Mouse (Mus musculus): Measurements from ENCODE around the gene Bace2.
A peak's percentile ranks its signal among the peaks of the same experiment; 100 is the strongest.

Gene Bace2

GRCm38 (mm10) chr16:97401741-97402140 is 45.2 kb downstream of the Bace2 start:
- DNase-seq (ENCODE audit: low spot score in 2 of 2), result no peak

GRCm38 (mm10) chr16:97402213-97402785 is 45.8 kb downstream of the Bace2 start:
- DNase-seq (ENCODE audit: low spot score in 2 of 2), result no peak

DNA sequence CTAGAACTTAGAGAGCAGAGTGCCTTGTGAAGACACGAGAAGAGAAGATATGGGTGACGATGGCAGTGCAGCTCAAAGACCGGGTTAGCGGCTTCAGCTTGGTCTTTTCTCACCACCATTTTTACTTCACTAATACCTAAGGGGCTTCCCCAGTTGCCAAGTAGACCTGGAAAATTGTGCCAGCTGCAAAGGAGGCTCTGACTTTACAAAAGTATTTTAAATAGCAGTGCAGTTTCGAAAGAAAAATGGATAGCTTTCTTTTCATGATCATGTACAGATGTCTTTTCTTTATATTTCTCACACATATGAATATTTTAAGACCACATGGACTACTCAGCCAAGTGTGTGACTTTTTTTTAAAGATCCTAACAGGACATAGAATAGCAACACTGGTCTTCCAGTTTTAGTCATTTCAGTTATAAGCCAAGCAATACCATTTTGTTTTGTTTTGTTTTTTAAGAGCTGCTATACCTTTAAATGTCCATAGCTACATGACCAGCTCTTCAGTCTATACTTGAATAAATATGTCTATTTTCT is 49.0 kb downstream of the Bace2 start:
- no peak for DNase-seq (ENCODE audit: low spot score in 2 of 2)

DNA sequence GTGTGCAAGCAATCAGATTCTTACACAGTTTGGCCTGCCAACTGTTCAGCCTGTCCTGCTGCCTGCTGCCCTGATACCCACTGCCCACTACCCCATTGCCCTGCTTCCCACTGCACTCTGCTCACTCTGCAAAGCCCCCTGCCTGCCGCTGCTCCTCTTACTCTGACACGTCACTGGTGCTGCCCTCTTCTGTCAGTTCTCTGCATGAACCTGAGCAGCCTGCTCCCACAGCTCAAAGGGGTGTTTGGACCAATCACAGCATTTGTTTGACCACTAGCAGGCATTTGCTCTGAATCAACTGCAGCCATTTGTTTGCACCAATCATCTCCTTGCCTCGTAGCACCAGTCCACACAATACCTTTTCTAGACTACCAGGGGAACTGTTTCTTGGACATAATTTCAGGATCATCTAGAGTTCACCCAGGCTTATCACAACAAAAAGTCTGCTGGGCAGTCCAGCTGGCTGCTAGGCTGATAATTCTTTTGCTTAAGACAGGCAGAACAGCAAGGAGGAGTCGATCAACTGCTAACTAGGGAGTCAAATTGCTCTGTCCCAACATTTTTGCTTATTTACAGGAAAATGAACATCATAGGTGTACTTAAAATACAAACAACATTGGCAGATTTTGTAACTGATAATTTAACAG is 61.5 kb downstream of the Bace2 start:
- DNase-seq (ENCODE audit: low spot score in 2 of 2), result peak in 1 of 2 experiments; percentile 60

- no peak for DNase-seq (ENCODE audit: low spot score in 2 of 2)
Observed at GRCm38 (mm10) chr16:97418749-97419453, 62.4 kb downstream of the Bace2 start.

GRCm38 (mm10) chr16:97421671-97422070 is 65.1 kb downstream of the Bace2 start:
- no peak for DNase-seq (ENCODE audit: low spot score in 2 of 2)

GRCm38 (mm10) chr16:97423627-97424026 is 67.1 kb downstream of the Bace2 start:
- DNase-seq (ENCODE audit: low spot score in 2 of 2), result no peak

- DNase-seq (ENCODE audit: low spot score in 2 of 2), result no peak
Observed at GRCm38 (mm10) chr16:97428026-97428425, 71.5 kb downstream of the Bace2 start.

- no peak for DNase-seq (ENCODE audit: low spot score in 2 of 2)
Observed at GRCm38 (mm10) chr16:97430091-97430490, 73.5 kb downstream of the Bace2 start.

DNA sequence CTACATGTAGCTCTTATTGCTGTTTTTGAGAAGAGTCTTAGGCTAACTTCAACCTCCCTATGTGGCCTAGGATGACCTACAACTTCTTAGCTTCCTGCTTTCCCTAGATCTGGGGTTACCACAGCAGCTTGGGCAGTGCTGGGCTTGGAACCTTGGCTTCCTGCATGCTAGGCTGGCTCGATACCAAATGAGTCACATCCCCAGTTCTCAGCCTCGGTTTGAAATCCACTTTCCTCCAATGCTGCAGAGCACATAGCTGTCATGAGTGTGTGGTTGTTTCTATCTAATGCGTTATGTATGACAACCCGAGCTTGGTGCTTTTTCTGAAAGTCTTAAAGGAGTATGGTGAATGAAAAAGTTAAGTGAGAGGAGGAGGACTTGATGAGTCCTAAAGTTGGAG is 74.8 kb downstream of the Bace2 start:
- no peak for DNase-seq (ENCODE audit: low spot score in 2 of 2)

- no peak for DNase-seq (ENCODE audit: low spot score in 2 of 2)
Observed at GRCm38 (mm10) chr16:97434206-97434605, 77.7 kb downstream of the Bace2 start.

- peak in 1 of 2 experiments; percentile 14 for DNase-seq (ENCODE audit: low spot score in 2 of 2)
Observed at GRCm38 (mm10) chr16:97437448-97438056, 81.0 kb downstream of the Bace2 start.

DNA sequence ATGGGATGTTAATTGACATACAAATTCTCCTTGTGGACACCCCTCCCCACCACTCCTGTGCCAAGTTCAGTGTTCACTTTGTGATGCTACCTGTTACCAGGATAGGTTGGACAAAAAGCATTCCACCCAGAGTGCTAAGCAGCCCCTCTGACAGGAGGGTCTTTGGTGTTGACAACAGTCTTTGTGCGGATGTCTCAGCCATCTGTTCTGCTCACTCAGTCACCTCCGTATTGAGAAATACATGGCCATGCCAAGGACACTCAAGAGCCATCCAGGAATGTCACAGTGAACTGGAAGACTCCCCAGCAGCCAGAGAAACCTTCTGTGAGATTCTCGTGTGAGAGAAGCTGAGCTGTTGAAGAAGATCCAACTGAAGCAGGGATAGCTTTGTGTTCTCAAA is 81.6 kb downstream of the Bace2 start:
- DNase-seq (ENCODE audit: low spot score in 2 of 2), result no peak

- DNase-seq (ENCODE audit: low spot score in 2 of 2), result no peak
Observed at GRCm38 (mm10) chr16:97441967-97442366, 85.4 kb downstream of the Bace2 start.

DNA sequence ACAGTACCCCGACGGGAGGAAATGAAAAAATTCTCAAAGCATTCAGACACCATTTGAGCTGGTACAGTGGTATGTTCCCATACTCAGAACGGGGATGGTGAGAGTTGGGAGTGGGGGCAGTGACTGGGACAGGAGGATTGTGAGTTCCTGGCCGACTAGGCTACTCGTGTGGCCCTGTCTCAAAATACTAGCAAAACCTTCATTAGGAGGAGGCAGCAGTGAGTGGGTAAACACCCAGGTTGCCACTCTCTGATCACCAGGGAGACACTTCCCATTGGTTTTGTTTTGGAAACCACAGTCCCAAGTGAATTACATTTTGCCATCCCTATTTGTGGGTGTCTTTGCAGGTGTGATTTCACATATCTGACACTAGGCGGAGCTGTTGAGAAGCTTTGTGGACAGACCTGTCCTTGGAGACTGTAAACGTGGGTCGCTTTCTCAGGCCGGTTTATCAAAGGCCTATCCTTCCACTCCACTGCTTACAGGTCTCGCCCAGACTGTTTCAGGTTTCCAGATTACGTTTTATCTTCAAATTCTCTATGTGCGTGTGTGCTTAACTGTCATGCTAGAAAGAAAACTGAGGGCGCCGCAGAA is 87.2 kb downstream of the Bace2 start:
- DNase-seq (ENCODE audit: low spot score in 2 of 2), result peak in 1 of 2 experiments; percentile 14

DNA sequence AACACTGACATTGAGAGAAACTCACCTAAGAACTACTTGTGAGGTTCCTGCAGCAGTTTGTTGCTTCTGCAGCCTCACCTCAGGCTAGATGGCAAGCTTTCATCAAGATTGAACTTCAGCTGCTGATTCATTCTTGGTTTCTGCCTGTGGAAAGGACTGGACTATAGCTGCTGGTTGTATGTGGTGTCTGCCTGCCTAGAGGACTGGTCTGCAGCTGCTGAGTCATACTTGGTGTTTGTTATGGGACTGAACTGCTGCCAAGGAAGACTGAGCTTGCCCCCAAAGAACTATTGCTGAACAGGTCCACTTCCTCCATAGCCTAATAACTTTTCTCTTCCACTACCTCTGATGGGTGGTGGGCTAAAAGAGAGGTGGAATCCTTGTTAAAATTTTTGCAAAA is 90.8 kb downstream of the Bace2 start:
- no peak for DNase-seq (ENCODE audit: low spot score in 2 of 2)

DNA sequence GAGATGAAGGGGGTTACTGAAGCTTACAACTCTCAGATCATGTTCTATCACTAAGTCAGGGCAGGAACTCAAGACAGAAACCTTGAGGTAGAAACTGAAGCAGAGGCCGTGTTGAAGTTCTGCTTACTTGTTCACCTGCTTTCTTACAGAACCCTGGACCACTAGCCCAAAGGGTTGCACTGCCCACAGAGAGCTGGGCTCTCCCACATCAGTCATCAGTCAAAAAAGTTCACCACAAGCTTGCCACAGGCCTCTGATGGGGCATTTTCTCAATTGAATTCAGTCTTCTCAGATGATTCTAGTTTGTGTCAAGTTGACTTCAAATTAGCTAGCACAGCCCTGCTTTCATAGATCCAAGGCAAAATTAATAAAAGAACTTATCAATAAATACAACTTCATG is 103.3 kb downstream of the Bace2 start:
- no peak for DNase-seq (ENCODE audit: low spot score in 2 of 2)

DNA sequence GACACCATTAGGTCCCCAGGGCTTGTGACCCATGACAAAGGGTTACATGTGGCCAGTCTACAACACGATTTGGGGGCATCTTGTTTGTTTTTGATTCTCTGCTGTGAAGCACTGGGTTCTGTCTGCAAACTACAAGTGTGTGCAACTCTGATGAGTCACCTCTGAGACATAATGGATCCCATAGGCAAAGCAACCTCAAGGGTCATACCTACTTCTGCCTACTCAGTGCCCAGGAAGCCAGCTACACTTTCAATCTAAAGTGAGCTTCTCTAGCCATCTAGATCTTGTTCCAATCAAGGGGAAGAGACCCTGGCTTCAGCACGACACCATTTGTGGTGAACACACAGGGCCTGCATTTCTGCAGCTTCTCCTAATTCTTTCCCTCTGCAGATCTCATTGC is 104.7 kb downstream of the Bace2 start:
- DNase-seq (ENCODE audit: low spot score in 2 of 2), result no peak

DNA sequence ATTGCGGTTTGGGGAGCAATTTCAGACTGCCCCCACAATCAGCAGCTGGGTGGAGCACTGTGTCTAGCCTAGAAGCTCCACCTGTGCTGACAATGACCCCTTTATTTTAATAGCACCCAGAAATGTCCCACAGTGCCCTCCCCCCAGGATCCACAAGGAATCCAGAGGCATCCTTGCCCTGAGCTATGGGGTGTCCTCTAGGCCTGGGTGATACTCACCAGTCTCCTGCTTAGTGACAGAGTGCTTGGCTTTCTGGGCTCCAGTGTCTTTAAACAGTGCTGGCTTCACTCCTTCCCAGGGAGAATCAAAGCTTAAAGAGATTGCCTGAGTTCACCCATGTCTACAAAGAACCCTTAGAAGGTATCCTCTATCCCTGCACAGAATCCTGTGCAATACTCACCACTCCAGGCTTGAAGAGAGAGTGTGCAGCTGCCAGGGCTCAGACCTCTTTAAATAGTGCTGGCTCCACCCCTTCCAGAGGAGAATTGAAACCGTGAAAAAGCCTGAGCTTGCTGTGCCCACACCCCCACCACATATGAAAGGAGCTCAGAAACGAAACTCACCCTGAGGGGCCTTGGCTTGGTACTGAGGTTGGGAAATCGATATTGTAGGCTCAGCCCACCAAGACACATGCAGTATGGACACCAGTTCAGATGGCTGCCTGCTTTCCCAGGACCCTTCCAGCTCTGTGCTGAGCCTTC is 106.1 kb downstream of the Bace2 start, which contains the start of gene Mx1:
Gene Mx1, minus strand, starts transcription at position 427 of the 701 bp plus-strand sequence.
- DNase-seq (ENCODE audit: low spot score in 2 of 2), result no peak

DNA sequence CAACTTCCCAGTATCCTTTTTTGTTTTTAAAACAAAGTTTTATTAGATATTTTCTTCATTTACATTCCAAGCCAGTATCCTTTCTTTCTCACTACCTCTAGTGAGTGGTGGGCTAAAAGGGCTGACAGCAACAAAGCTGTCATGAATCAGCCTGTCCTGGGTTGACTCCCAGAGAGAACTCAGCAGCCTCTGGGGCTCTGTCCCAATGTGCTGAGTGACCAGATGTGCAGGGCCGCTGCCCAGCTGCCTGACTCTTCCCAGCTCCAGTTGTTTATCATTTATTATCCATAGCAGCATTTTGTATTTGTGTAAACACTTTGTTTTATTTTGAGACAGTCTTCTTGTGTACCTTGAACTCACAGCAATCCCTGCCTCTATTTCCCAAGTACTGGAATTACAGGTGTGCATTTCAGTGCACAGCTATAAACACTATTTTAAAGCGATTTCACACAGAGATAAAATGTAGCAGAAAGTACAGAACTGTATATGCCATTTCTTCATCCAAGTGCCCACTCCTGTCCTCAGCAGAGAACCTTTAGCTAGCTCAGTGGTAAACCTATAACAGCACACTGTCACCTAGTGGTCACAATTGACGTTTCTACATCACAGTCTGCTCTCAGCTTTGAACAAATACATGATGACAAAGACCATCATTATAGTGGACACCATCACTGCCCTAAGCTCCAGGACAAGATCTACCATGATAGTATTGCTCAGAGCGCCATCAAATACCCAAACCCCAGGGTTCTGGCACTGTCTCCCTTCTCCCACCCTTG is 109.8 kb downstream of the Bace2 start:
- no peak for DNase-seq (ENCODE audit: low spot score in 2 of 2)

GRCm38 (mm10) chr16:97467472-97467871 is 110.9 kb downstream of the Bace2 start:
- DNase-seq (ENCODE audit: low spot score in 2 of 2), result no peak
